Mouse (Mus musculus) cerebellum, postnatal 36 days (tissue): ENCODE data around the gene Ccl17.

Experiments used
- DNase-seq, 2 experiments: peaks; one replicate each; pipeline ENCODE4 v3.0.0; 2021 to 2022; ENCODE audit warnings: mixed read lengths in 2 of 2

Gene Ccl17

GRCm38 (mm10) chr8:94789256-94789955 lies 20.8 kb upstream of the Ccl17 start:
- DNase-seq, result no peak

GRCm38 (mm10) chr8:94794368-94794767 lies 15.9 kb upstream of the Ccl17 start:
- no peak for DNase-seq

GRCm38 (mm10) chr8:94794782-94795181 lies 15.5 kb upstream of the Ccl17 start:
- no peak for DNase-seq

- no peak for DNase-seq
Observed at GRCm38 (mm10) chr8:94800278-94800968, 9.8 kb upstream of the Ccl17 start.

GRCm38 (mm10) chr8:94801293-94802095 lies 8.8 kb upstream of the Ccl17 start:
- peak; percentile 38 to 47 for DNase-seq

- DNase-seq, result no peak
Observed at GRCm38 (mm10) chr8:94802375-94802774, 7.9 kb upstream of the Ccl17 start.

- no peak for DNase-seq
Observed at GRCm38 (mm10) chr8:94803551-94803950, 6.7 kb upstream of the Ccl17 start.

GRCm38 (mm10) chr8:94804546-94805340 lies 5.5 kb upstream of the Ccl17 start:
- DNase-seq, result no peak

- DNase-seq, result no peak
Observed at GRCm38 (mm10) chr8:94805811-94806210, 4.4 kb upstream of the Ccl17 start.

GRCm38 (mm10) chr8:94807506-94807905 lies 2.7 kb upstream of the Ccl17 start:
- DNase-seq, result no peak

GRCm38 (mm10) chr8:94808372-94808771 lies 1.9 kb upstream of the Ccl17 start:
- DNase-seq, result no peak

GRCm38 (mm10) chr8:94810855-94811254 lies 602 bp downstream of the Ccl17 start:
- DNase-seq, result no peak

GRCm38 (mm10) chr8:94811654-94812053 lies 1.4 kb downstream of the Ccl17 start:
- no peak for DNase-seq

GRCm38 (mm10) chr8:94812645-94813098 lies 2.4 kb downstream of the Ccl17 start:
- DNase-seq, result peak; percentile 86 to 95

- DNase-seq, result peak; percentile 29 to 48
Observed at GRCm38 (mm10) chr8:94814556-94814955, 4.3 kb downstream of the Ccl17 start.

GRCm38 (mm10) chr8:94817933-94818332 lies 7.7 kb downstream of the Ccl17 start:
- no peak for DNase-seq

GRCm38 (mm10) chr8:94819671-94820179 lies 9.5 kb downstream of the Ccl17 start:
- DNase-seq, result no peak

GRCm38 (mm10) chr8:94820553-94820952 lies 10.3 kb downstream of the Ccl17 start:
- no peak for DNase-seq

GRCm38 (mm10) chr8:94821381-94821780 lies 11.1 kb downstream of the Ccl17 start:
- DNase-seq, result no peak

GRCm38 (mm10) chr8:94822637-94823560 lies 12.6 kb downstream of the Ccl17 start:
- peak; percentile 50 to 51 for DNase-seq

GRCm38 (mm10) chr8:94825170-94825569 lies 14.9 kb downstream of the Ccl17 start:
- DNase-seq, result no peak
